Mouse (Mus musculus) erythroblast, adult 5-6 weeks (primary cell): ENCODE data around the gene Jarid2. TPM values are rescaled to one million over a fixed set of nuclear protein-coding genes. Genes with fewer than 3 reads are reported as not detected.

Experiments used
- ATAC-seq: replicated peaks from 2 replicates; pipeline ENCODE4 v1.8.0; 2016; ENCODE audit warnings: moderate number of reproducible peaks, mild to moderate bottlenecking, moderate TSS enrichment, inconsistent platforms; ENCODE audit not compliant: poor library complexity, low FRiP score, severe bottlenecking
- total RNA-seq, 2 experiments: library from RNA; stranded (forward) in 1 of 2; stranded (reverse) in 1 of 2; fragments of 150-400 nt in 1 of 2; fragments of 200-764, 138-1000 nt in 1 of 2; gene quantifications; 2 replicates each; pipeline versions ENCODE4 v1.2.3 to v1.2.4; 2015 to 2017; ENCODE audit warnings: low replicate concordance in 2 of 2

Gene Jarid2
- total RNA-seq, 2 experiments from 2014 or later: 10.1 to 25.9 TPM

DNA sequence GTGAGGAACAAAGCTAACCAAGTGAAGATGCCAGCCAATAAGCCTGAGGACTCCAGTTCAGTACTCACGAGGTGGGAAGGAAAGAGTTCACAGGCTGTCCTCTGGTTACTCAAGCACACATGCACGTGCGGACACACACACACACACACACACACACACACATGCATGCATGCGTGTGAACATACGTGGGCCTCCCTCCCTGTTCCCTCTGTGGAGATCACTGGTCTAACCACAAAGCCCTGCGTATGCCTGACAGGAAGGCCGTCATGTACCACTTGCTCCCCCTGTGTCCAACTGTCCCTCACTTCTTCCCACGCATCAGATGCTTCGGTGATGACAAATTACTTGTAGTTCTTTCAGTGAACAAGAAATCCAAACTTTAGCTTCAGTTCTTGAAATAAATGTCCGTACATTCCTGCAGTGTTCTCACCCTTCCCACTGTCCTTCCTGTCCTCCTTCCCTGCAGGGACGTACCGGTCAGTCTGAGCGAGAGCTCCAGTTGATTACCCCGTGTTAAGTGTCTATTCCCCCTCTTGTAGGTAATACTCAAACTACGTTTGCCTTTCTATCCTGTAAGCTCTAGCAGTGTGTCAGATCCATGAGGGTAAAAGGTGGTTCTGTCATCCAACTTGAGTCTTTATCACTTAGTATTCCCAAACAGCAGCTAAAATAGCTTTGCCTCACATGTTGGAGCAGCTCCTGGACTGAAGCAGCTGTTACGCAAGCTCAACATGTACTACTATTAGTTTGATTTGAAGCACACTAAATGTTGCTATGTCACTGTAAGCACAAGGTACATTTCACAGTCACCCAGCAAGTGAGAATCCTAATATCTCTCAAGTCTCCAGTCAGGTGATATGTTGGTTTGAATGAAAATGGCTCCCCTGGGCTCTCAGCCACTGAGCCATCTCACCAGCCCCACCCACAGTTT lies 219.3 kb downstream of the Jarid2 start:
- no peak for ATAC-seq

DNA sequence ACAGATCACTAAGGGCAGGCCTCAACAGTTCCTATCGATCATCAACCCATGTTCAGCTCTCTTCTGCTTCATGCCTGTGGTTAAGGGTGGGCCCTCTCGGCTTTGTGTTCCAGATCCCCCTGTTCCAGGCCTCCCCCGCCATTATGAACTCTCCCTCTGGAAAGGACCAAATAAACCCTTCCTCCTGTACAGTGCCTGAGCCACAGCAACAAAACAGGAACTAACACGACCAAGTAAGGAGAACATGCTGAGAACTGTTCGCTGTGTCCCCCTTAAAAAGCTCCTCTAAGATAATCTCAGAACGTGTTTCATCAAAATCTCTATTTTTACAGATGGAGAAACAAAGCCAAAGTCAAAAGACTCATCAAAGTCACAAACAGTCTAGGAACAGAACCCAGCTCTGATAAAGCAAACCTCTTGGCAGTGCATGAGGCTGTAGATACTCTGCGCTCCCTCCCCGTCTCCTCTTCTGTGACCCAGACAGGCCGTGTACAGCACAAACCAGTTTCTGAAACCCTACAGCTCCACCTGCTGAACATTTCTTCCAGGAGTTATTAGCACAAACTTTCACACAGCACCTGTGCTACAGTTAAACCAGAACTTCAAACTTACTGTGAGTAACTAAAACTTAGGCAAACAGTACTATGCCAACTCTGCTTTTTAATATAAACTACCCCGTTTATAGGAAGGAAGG lies 223.3 kb downstream of the Jarid2 start:
- ATAC-seq: no peak

DNA sequence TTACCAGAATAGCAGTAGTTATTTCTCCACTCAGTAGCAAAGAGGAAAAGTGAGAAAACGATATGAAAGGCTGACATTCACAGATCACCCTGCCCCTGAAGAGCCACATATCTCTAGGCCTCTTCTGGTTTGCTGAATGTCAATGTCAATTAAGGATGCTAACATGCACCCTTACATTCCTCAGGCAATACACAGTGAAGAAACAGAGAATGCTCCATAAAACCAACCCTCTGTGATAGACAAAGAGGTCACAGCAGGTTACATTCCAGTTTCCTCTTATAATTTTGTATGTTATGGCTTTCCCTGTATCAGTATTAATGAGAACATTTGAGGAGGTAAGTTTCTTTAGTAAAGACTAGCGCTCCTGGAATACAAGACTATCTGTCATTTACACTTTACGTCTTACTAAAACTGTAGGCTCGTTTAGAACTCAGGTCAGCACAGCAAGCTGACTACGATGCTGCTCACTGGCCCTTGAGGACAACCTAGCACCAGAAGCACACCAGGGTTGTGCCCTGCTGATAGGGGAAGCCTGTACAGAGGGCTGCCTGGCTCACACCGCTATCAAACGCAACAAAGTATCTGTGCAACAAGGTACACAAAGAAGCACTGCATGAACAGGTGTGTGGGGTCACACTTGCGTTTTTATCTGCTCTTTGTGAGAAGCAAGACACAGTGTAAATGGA lies 224.4 kb downstream of the Jarid2 start:
- no peak for ATAC-seq

DNA sequence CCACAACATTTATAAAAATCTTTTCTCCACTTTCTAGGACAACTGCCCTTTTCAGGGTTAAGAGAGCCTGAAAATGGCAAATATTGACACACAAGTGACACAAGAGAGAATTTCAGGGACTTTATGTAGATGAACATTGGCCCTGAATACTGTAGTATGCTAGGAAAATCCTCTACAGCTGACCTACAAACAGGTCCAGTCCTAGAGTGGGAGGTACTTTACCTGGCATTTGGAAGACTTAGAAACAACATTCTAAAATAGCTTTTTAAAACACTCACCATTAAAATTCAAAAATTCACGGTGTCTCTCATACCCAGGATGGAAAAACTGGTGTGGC lies 224.9 kb downstream of the Jarid2 start:
- ATAC-seq: no peak

DNA sequence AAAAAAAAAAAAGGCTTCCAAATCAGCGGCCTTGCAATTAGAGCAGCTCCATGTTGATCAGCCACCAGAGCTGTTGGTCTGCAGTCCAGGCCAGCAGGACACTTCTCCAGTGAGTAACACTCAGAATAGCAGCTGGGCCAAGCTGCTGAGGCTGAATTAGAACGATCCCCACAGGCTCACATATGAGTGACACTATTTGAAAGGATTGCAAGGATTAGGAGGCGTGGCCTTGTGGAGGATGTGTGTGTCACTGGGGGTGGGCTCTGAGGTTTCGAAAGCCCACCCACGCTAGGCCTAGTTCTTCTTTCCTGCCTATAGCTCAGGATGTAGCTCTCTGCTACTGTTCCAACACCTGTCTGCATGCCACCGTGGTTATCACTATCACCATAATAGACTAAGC lies 226.5 kb downstream of the Jarid2 start:
- ATAC-seq: no peak

DNA sequence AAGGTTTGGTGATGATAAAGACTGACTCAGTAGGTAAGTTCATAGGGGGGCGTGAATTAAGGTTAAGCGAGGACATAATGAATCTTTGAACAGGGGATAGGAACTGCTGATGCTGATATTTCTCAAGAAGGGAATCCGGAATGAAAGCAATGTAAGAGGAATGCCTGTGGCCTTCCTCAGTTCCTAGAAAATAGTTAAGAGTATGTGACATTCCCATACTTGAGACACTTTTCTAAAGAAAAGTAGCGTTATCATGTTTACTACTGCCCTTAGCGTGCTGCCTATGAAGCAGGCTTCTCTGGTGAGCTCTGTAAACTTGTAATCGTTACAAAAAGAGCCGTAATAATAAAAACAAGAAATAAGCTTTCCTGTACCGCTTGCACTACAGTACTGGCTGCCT lies 227.8 kb downstream of the Jarid2 start:
- ATAC-seq: no peak

DNA sequence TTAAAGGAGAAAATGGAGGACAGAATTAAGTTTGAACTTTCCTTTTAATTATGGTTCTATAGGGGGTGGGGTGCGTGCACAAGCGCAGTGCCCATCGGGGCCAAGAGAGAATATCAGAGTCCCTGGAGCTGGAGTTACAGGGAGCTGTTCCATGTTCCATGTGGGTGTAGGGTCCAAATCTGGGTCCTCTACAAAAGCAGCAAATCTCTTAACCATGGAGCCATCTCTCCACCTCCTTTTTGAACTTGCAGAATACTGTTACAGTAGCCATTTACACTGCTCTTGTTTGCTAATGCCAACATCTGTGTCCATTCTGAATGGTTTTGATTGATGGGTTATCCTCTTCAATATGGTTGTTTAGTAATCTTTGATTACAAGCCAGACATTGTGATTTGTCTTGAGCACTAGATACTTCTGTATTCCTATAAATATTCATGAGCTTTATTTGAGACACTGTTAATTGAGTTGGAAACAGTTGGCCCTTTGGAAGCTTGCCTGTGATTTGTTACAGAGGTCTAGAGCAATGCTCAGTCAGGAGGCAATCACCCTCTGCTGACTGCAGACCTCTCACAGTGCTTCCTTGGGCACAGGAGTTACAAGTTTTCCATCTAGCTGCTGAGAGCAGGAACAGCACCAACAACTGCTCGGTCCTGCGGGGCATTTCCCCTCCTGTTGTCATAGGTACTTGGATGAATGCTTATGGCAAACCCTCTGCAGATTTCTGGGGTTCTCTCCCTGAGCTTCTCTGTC lies 231.4 kb downstream of the Jarid2 start:
- no peak for ATAC-seq
